Mouse (Mus musculus) neutrophil, adult 5-6 weeks (primary cell): ENCODE results near the gene Ttc32. TPM values are rescaled to one million over a fixed set of nuclear protein-coding genes. Genes with fewer than 3 reads are reported as not detected.
"Not testable (repeated sequence)": the region's sequence is repeated elsewhere in the genome, so short reads cannot be mapped to it uniquely, and the experiment has no call there.

Experiments
- ATAC-seq: fragments of 151-379, 151-347 bp; 2 replicates; pipeline ENCODE4 v1.8.0; 2017; ENCODE audit warnings: mild to moderate bottlenecking, moderate TSS enrichment; ENCODE audit not compliant: insufficient number of reproducible peaks, poor library complexity, low FRiP score, severe bottlenecking; ENCODE audit errors: extremely low read depth
- total RNA-seq: library from RNA; stranded (forward); fragments of 200-1000 nt; gene quantifications from 2 replicates; pipeline ENCODE4 v1.2.3, GENCODE M21; 2017

Gene Ttc32
- 11.5 and 19.3 TPM in 2 replicates for total RNA-seq

DNA sequence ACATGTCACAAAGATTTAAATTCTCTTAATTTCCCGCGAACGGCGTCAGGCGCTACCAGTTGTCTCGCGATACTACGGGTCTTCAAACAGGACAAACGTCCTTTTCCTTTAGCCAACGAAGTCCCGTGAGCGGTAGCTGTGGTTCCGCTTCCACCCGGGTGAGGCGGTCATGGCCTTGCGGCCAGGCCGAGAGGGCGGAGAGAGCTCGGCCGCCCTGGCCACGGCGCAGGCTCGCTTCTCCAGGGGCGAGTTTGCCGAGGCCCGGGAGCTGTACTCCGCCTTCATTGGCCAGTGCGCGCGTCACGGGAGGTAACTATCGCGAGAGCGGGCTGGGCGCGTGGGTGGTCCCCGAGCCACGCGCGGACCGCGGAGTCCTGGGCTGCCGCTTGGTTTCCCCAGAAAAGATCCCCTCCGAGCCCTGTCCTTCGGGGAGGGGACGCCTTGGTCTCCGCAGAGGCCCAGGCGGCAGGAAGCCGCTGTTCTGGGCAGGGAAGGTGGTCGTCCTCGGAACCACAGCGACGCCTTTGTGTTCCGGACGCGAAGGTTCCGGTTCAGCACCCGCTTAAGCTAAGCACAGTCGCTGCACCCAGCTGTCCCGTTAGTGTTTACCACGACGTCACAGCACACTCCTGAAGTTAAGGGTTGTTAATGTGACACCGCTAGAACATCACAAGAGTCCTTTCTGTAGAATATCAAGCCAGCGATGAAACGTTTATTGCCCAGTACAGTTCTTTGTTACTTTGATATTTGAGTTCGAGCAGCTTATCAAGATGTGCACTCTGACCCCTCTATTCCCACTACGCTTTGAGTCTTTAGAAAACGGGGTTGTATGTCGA is at the start of gene Ttc32:
Ttc32 (plus strand) TSS at position 110 of the 836 bp plus-strand sequence.
- ATAC-seq = peak; percentile 80

DNA sequence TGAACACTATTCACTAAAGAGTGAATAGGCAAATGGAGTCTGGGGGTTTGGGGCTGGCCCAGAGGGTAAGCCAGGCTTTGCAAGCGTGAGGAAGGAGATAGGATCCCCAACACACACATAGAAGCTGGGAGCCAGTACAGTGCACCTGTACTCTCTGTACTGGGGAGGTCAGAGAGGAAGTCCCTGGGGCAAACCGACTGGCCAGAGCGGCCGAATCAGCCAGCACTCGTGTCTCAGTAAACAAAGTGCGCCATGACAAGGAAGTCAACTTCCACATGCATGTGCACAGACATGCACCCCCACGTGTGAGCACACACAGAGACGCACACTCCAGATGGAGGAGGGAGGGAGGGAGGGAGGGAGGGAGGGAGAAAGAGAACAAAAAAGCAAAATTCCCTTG is 36.6 kb upstream of the Ttc32 start:
- no peak for ATAC-seq

DNA sequence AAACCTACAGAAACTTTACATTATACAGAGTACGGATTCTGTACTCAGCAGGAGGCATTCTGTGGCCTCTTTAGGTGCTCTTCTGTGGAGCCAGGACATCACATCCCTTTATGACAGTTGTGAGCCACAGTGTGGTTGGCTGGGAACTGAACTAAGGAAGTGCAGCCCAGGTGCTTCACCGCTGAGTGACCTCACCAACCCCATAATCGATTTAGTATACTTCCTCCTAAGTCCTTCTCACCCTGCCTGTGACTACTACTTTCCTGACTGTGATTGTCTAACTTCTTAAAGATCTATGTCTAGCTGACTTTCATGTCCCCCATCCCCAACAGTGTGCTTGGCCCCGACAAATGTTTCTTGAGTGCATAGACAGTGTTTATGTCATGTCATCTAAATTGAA is 31.5 kb upstream of the Ttc32 start:
- peak; percentile 38; the same call in 1 of the 2 replicates for ATAC-seq

DNA sequence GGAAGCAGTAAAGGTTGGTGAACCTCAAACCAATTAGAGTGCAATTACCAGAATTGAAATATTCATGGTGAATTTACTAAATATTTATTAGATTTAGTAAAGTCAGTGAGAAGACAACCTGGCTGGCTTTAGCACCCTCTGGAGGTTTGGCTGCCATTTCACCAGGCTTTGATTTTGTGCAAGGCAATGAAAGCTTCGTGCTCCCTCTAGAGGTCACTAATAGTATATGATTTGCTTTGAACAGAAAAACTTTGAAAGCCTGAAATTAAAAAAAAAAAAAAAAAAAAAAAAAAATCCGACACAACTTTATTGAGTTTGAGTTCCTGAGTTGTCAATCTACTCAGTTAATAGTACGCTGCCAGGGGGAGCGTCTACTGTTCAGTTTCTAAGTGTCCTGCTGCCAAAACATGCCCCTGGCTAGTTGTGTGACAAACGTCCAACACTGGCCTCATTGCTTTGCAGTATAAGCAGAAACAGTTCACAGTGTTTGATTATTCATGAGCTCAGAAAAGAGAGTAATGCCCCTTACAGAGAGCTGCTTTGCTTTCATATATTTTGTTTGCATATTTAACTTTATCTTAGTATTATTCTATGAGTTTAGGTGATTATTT is 27.7 kb upstream of the Ttc32 start:
- peak; percentile 90 for ATAC-seq

DNA sequence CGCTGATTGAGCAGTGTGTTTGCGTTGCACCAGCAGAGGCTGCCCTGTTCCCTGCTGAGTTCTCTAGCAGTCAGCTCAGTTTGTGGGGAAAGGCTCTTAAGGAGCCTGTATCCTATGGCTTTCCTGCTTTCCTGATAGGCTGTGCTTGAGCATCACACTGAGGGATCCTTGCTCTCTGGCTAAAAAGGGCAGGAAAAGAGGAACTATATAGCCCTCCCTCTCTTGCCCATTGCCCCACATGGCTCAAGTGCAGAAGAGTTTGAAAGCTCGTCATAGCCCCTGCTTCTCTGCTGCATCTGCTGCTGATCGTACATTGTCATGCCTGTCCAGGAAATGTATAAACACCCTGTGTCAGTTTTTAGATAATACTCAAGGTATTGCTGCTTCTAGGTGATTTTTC is 22.7 kb upstream of the Ttc32 start:
- no peak for ATAC-seq

DNA sequence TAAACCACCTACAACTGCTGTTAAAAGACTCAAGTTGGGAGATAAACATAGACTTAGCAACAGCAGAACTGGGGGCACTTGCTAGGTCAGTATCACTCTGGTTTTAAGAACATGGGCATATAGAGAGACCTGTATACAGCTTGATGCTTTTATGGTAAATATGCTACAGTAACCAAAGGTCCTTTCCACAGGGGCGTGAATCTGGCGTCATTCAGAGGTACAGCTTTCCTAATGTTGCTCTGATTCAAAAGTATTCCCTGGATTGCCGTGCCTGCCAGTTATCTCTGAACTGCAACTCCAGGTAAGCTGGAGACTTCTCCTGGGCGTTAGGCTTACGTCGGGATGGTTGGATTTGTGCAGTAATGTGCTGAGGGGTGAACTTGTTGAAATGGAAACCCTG is 22.0 kb upstream of the Ttc32 start:
- no peak for ATAC-seq

DNA sequence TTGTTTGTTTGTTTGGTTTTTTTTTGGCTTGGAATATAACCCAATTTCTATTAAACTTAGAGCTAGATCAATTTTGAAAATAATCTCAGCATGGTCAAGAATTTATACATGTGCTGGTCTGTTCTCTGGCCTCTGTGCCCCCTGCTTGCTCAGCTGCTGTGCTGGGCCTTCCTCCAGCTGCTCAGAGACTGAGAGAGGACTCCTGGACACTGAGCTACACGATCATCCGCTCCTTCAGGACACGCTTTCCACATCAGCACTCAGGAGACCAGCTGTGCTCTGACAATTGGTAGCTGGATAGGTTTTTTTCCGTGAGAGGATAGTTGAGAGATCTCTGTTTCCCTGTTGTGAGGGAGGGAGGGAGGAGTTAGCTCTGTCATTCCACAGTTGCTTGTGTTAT is 19.5 kb upstream of the Ttc32 start:
- no peak for ATAC-seq

DNA sequence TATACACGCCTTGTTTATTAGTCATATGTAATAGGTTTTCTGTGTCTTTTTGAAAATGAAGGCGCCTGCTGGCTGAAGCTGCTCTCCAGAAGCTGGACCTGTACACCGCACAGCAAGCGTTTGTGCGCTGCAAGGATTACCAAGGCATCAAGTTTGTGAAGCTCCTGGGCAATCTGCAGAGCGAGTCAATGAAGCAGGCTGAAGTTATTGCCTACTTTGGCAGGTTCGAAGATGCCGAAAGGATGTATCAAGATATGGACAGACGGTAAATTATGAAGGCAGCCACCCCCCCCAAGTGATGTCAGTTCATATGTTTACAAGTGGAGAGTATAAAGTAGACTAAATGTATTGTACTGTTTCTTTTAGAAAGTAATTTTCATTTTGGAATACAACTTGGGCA is 13.4 kb upstream of the Ttc32 start:
- no peak for ATAC-seq

DNA sequence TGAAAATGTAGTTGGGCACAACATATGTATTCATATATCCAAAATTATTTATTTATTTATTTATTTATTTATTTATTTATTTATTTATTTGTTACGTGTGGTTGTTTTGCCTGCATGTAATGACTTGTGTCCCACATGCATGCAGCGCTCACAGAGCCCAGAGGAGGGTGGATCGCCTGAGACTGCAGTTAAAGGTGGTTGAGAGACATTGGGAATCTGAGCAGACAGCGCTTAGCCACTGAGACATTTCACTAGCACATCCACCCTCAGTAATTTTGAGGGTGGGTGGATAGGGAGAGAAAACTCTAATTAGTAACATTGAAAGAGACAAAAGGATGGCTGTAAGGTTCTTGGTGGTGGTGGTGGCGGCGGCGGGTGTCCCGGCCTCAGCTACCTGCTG is 9.4 kb upstream of the Ttc32 start:
- no peak for ATAC-seq

DNA sequence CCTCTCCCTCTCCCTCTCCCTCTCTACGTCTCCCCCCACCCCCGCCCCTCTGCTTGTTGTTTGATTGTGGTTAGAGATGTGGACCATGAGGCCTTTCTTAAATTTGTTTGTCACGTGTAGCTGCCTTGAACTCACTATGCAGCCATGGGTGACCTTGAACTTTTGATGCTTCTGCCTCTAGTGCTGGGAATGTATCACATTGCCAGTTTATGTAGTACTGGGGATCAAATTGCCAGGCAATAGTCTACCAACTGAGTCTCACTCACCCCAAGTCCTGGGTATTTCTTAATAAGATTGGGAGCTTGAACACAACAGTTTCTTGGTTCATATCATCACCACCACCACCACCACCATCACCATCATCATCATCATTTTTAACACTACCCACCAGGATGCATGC is 8.8 kb upstream of the Ttc32 start:
- ATAC-seq = no peak

DNA sequence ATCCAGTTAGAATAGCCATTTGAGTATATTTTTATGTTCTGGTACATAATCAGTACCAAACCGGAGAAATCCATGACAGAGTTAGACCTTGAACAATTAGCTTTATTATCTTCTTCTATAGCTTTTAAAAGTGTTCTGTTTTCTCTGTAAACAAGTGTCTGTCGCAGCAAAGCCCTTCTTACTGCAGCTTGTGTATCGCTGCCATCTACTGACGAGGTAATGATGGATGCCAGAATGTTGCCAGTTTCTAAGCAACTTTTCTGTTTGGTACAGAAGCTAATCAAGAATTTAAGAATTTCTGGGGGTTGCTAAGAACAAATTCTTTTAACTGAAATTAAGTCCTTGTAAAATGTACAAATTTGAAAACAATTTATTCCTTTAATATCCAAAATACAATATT is 6.8 kb upstream of the Ttc32 start:
- ATAC-seq = no peak

DNA sequence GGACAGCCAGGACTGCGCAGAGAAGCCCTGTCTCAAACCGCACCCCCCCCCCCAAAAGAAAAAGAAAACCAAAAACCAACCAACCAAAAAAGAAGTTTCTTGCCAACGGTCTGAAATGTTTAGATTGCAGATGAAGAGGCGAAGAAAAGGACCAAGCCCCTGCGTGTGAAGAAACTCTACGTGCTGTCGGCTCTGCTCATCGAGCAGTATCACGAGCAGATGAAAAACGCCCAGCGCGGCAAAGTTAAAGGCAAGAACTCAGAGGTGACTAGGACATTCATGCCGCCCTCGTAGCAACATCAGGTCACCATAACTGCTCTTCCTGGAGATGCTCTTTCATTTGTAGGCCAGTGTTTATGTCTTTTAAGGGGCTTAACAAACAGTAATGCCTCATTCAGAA is 5.7 kb upstream of the Ttc32 start:
- ATAC-seq = no peak

DNA sequence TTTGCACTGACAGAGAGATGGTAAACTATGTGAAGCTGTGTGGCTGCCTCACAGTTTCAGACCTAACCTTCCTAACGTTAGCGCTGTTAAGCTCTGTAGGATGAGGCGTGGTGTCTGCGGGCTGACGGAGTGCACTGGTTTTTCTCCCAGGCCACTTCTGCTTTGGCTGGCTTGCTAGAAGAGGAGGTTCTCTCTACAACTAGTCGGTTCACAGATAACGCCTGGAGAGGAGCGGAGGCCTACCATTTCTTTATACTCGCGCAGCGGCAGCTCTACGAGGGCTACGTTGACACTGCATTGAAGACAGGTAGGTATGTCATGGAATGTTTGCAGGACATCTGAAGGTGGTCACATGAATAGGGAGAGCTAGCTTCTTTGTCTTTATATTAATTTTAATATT is 5.1 kb upstream of the Ttc32 start:
- no peak for ATAC-seq

DNA sequence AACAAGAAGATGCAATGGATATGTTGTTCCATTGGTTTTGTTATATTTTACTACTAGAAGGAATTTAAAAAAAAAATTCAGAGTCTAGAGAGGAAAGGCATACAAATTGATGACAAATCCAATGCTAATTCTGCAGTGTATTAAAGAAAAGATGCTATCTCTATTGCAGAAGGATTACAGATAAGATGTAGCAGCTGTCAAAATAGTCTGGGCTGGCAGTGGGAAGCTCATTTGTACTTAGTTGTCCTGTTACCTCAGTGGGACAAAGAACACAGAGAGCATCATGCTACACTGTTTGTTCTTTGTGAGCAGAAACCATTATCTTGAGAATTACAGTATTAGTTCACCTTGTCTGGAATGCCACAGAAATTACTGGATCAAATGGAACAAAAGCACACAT is 3.0 kb upstream of the Ttc32 start:
- no peak for ATAC-seq

DNA sequence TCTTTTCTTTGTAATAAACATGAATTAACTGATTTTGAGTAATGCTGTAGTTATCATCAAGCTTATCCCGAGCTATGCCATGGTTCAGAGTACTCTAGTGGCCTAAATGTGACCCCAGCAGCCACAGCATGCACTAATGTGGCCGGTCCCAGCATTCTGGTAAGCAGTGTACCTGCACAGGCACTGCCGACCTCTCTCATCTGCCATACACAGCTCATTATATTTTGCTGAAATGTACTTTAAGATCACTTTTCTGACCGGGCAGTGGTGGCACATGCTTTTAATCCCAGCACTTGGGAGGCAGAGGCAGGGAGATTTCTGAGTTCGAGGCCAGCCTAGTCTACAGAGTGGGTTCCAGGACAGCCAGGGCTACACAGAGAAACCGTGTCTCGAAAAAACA is 981 bp upstream of the Ttc32 start:
- ATAC-seq = not testable (repeated sequence)

DNA sequence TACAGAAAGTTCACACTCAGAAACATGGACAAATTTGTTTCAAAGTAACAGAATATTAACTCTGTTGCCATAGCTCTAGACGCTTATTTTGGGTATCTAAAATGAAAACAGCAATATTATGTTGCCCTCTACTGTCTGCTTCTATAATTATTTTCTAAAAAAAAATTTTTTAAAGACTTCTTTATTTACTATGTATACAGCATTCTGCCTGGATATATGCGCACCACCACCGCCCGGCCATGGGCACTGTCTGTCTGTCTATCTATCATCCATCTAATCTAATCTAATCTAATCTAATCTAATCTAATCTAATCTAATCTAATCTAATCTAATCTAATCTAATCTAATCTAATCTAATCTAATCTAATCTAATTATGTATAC is 300 bp upstream of the Ttc32 start:
- no peak for ATAC-seq

DNA sequence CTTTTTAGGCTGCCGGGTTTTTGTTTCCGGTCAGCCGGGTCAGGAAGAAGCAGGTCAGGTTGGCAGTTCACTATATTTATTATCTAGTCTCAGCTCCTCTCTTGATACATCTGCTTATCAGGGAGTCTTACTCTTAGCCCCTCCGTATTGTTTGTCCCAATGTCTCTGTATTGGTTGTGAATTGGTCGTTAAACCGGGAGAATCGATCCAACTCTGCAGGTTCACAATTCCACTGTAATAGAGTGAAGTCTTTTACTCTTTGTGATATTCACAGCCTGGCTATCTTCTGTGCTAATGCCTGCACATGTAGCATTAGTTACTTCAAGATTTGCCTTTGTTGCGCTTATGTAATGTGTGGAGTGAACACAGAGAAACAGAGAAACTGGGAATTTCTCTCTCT is 1.4 kb downstream of the Ttc32 start:
- ATAC-seq = no peak

DNA sequence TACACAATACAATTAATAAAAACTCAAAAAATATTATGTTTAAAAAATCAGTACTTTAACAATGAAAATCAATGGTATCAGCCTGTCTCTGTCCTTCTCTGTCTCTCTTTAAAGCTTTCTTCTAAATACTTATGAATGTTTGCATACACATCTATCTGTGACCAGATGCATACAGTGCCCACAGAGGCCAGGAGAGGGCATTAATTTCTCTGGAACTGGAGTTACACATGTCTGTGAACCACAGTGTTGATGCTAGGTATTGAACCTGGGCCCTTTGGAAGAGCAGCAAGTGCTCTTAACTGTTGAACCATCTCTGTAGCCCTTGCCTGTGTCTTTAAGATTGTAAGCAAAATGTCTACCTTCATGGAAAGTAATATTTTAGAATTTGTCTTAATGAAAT is 3.3 kb downstream of the Ttc32 start:
- ATAC-seq = no peak

DNA sequence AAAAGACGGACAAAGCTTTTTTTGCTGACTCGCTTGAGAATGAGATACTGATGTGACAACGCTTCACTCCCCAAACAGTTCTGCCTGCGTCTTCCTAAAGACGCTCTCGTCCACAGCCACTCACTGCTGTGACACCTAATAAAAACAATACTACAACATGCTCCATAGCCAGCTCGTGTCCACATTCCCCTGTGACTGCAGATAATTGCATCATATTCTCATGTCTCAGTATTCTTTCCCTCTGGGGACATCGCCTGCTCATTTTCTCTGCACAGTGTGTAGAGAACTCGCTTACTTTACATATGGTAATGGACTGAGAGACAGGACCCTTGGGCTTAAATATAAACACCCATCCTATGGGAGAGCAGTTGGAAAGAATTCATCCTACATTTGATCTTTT is 6.6 kb downstream of the Ttc32 start:
- no peak for ATAC-seq

DNA sequence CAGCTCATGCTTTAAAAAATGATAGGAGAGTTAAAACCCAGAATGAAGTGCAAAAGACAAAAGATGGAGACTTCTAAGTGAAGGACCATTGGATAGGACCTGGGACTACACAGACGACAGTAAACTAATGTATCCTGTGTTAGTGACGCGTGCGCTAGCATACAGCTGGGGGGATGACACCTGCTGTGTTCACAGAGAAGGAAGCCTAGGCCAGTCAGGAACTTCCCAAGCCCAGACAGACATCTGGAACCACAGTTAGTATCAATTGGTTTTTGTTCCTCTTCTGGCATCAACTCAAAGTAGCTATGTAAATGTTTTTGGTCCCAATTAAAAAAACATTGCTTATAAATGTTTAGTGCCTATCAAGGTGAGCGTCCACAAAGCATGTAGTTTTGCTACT is 10.4 kb downstream of the Ttc32 start:
- no peak for ATAC-seq

DNA sequence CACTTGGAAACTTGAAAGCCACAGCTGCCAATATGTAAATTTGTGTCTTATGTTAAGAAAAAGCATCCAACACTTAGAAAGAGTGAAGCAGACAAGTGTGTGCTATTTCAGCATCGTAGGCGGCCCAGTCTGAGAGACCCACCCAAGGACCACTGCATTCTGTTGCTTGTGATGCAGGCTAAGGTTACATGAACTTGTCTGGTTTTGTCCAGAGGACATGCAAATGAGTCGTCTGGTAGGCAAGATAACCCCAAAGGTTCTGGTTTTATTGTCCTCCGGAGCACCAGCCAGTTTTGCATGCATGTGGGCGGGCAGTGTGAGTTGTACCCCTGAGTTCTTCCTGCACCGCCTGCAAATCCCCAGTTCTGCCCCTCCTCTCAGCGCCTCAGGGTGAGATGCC is 10.9 kb downstream of the Ttc32 start:
- ATAC-seq = no peak
